Mouse (Mus musculus): ENCODE data around the gene Dchs1.

GRCm38 (mm10) chr7:105726144-105726979, 61.1 kb downstream of the Dchs1 start:
- no peak; the same call in 1 of the 2 replicates for TF ChIP-seq CTCF (IDR thresholded peaks at IDR 0.05; ENCODE audit: low read depth, low read length)
- no peak for TF ChIP-seq POLR2A (IDR thresholded peaks at IDR 0.05; ENCODE audit: extremely low read depth, insufficient read depth, low read length)

Measured in liver, adult 2 months (tissue).